Mouse (Mus musculus): ENCODE measurements around the gene D1Ertd622e. TPM values are rescaled to one million over a fixed set of nuclear protein-coding genes. Genes with fewer than 3 reads are reported as not detected.
"Not testable (repeated sequence)": the region's sequence is repeated elsewhere in the genome, so short reads cannot be mapped to it uniquely, and the experiment has no call there.

Gene D1Ertd622e
- polyA plus RNA-seq, 1 experiment = 13.7 TPM

- no peak for DNase-seq
- Histone ChIP-seq H3K4me1 (ENCODE audit: control insufficient read depth, insufficient read depth, low read length) (no peaks in the 10 kb centered on the region), H3K4me3 (replicated peaks; ENCODE audit: extremely low read depth, low read depth, low read length) (no peak overlapping the region)
- TF ChIP-seq CTCF (IDR thresholded peaks at IDR 0.05; ENCODE audit: insufficient read depth, low read length) (no peak), POLR2A (IDR thresholded peaks at IDR 0.05; ENCODE audit: borderline replicate concordance, extremely low read depth, low read depth, low read length) (no peak)
- 36% methylated on average over 3 of the region's 3 CpGs for WGBS
Observed at GRCm38 (mm10) chr1:97588561-97588960, 73.3 kb downstream of the D1Ertd622e start.

DNA sequence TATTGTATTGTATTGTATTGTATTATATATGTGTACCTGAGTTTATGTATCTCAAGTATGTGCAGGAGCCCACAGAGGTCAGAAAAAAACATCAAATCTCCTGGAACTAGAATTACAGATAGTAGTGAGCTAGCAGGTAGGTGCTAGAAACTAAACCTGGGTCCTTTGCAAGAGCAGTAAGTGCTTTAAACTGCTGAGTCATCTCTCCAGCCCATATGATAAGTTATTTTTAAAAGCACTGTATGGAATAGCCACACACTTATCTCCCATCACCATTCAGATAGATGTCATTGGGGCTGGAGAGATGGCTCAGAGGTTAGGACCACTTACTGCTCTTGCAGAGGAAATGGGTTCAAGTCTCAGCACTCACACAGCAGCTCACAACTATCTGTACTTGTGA lies 76.8 kb downstream of the D1Ertd622e start:
- no peak overlapping the region for H3K4me3 ChIP-seq (replicated peaks; ENCODE audit: extremely low read depth, low read depth, low read length)
- DNase-seq = no peak
- no peaks in the 10 kb centered on the region; the same call in 1 of the 2 replicates for H3K4me1 ChIP-seq (ENCODE audit: control insufficient read depth, insufficient read depth, low read length)
- TF ChIP-seq CTCF (IDR thresholded peaks at IDR 0.05; ENCODE audit: insufficient read depth, low read length) = no peak
- TF ChIP-seq POLR2A (IDR thresholded peaks at IDR 0.05; ENCODE audit: borderline replicate concordance, extremely low read depth, low read depth, low read length) = no peak

- DNase-seq = no peak
- Histone ChIP-seq H3K4me1 (ENCODE audit: control insufficient read depth, insufficient read depth, low read length) (no peaks in the 10 kb centered on the region; the same call in 1 of the 2 replicates), H3K4me3 (replicated peaks; ENCODE audit: extremely low read depth, low read depth, low read length) (no peak overlapping the region)
- TF ChIP-seq POLR2A (IDR thresholded peaks at IDR 0.05; ENCODE audit: borderline replicate concordance, extremely low read depth, low read depth, low read length) (no peak), CTCF (IDR thresholded peaks at IDR 0.05; ENCODE audit: insufficient read depth, low read length) (no peak)
- 92% methylated on average over 3 of the region's 3 CpGs for WGBS
Observed at GRCm38 (mm10) chr1:97584171-97584570, 77.7 kb downstream of the D1Ertd622e start.

DNA sequence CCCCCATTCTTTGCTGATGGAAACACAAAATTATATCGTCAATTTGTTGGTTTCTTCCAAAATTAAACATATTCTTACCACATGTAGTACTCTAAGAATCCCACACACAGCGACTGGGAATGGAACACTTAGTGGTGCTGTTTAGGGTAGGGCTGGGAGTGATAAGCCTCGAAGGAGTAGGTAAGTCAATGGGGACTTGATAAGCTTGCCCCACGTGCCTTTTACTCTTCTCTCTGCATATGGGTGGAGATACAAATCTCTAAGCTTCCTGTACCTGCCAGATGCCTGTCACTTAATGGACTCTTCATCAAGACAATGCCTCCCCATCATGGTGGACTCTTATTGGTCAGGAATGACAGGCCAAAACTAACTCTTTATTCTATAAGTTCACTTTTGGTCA lies 78.8 kb downstream of the D1Ertd622e start:
- H3K4me3 ChIP-seq (replicated peaks; ENCODE audit: extremely low read depth, low read depth, low read length) = no peak overlapping the region
- DNase-seq = no peak
- TF ChIP-seq CTCF (IDR thresholded peaks at IDR 0.05; ENCODE audit: insufficient read depth, low read length) (no peak), POLR2A (IDR thresholded peaks at IDR 0.05; ENCODE audit: borderline replicate concordance, extremely low read depth, low read depth, low read length) (no peak)
- 73% methylated on average over 4 of the region's 4 CpGs for WGBS
- H3K4me1 ChIP-seq (ENCODE audit: control insufficient read depth, insufficient read depth, low read length) = no peaks in the 10 kb centered on the region; the same call in 1 of the 2 replicates

DNA sequence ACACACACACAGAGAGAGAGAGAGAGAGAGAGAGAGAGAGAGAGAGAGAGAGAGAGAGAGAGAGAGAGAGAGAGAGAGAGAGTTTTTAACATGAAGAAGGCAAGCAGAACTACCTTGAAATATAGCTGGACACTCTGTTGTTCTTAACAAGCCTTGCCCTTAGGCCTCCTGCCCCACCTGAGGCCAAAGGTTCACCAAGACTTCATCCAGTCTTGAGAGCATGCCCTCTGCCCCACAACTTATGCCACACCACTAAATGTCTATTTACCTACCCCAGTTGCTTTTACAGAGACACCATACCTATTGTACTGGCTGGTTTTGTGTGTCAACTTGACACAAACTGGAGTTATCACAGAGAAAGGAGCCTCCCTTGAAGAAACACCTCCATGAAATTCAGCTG lies 81.2 kb downstream of the D1Ertd622e start:
- DNase-seq; H3K4me1 ChIP-seq (ENCODE audit: control insufficient read depth, insufficient read depth, low read length); H3K4me3 ChIP-seq (replicated peaks; ENCODE audit: extremely low read depth, low read depth, low read length): not testable (repeated sequence)

- no peak overlapping the region for H3K4me3 ChIP-seq (replicated peaks; ENCODE audit: extremely low read depth, low read depth, low read length)
- 60% methylated on average over 3 of the region's 3 CpGs for WGBS
- TF ChIP-seq POLR2A (IDR thresholded peaks at IDR 0.05; ENCODE audit: borderline replicate concordance, extremely low read depth, low read depth, low read length) (no peak), CTCF (IDR thresholded peaks at IDR 0.05; ENCODE audit: insufficient read depth, low read length) (no peak)
- no peak for DNase-seq
- no peaks in the 10 kb centered on the region; the same call in 1 of the 2 replicates for H3K4me1 ChIP-seq (ENCODE audit: control insufficient read depth, insufficient read depth, low read length)
Observed at GRCm38 (mm10) chr1:97580270-97580669, 81.6 kb downstream of the D1Ertd622e start.

DNA sequence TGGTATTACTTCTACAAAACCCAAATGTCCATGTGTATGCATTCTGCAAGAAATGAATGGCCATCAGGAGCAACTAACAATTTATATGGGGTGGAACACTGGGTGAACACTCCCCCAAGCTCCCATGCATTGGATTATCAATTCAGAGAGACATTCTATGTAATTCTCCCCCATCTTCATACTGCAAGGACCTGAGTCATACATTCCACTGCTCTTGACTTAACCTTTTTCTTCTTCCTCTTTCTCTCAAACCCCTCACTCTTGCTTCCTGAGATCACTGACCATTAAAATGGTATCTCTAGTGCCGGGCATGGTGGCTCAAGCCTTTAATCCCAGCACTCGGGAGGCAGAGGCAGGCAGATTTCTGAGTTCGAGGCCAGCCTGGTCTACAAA lies 83.9 kb downstream of the D1Ertd622e start:
- Histone ChIP-seq H3K4me1 (ENCODE audit: control insufficient read depth, insufficient read depth, low read length) (no peaks in the 10 kb centered on the region; the same call in 1 of the 2 replicates), H3K4me3 (replicated peaks; ENCODE audit: extremely low read depth, low read depth, low read length) (no peak overlapping the region)
- 78% methylated on average over 3 of the region's 3 CpGs for WGBS
- TF ChIP-seq POLR2A (IDR thresholded peaks at IDR 0.05; ENCODE audit: borderline replicate concordance, extremely low read depth, low read depth, low read length) (no peak), CTCF (IDR thresholded peaks at IDR 0.05; ENCODE audit: insufficient read depth, low read length) (no peak)
- DNase-seq = no peak

GRCm38 (mm10) chr1:97577062-97578024 lies 84.5 kb downstream of the D1Ertd622e start:
- H3K4me1 ChIP-seq (ENCODE audit: control insufficient read depth, insufficient read depth, low read length) = no peaks in the 10 kb centered on the region; the same call in 1 of the 2 replicates
- 78% methylated on average over 2 of the region's 2 CpGs for WGBS
- TF ChIP-seq CTCF (IDR thresholded peaks at IDR 0.05; ENCODE audit: insufficient read depth, low read length) (no peak), POLR2A (IDR thresholded peaks at IDR 0.05; ENCODE audit: borderline replicate concordance, extremely low read depth, low read depth, low read length) (no peak)
- DNase-seq = no peak
- H3K4me3 ChIP-seq (replicated peaks; ENCODE audit: extremely low read depth, low read depth, low read length) = no peak overlapping the region

DNA sequence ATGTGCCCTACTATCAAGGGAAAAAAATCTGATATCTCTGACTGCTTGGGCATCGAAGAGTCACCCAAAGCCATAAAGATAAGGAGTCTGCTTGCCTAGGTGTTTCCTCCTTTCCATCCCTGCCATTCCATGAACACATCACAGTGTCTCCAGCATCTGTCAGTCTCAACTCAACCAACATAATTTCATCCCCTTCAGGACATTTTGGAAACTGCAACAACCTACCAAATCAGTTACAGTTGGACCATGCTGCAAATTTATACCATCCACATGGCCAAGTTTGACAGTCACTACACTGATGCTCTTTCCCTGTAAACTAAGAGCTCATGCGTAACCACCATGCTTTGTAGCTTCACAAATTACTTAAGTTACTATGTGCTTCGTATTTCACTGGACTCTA lies 85.3 kb downstream of the D1Ertd622e start:
- WGBS = 87% methylated on average over 3 of the region's 3 CpGs
- Histone ChIP-seq H3K4me3 (replicated peaks; ENCODE audit: extremely low read depth, low read depth, low read length) (no peak overlapping the region), H3K4me1 (ENCODE audit: control insufficient read depth, insufficient read depth, low read length) (no peaks in the 10 kb centered on the region; the same call in 1 of the 2 replicates)
- TF ChIP-seq POLR2A (IDR thresholded peaks at IDR 0.05; ENCODE audit: borderline replicate concordance, extremely low read depth, low read depth, low read length) (no peak), CTCF (IDR thresholded peaks at IDR 0.05; ENCODE audit: insufficient read depth, low read length) (no peak)
- DNase-seq = no peak

DNA sequence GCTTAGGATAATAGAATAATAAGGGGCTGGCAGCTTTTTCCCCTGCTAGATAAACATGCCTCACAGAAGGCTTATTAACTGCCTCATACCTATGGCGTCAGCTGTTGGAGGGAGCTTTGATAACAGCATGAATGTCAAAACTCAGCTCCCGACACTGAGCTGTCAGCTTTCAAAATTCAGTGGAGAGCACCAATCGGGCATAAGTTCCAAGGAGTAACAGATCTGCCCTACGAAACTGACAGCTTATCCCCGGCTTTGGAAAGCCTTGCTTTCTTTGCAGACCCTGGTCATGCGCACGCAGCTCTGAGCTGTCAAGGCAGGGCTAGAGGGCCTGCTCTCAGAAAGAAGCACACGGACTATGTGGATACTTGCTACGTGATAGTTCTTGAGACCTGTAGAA lies 91.1 kb downstream of the D1Ertd622e start:
- DNase-seq = no peak
- WGBS = 49% methylated on average over 9 of the region's 9 CpGs
- Histone ChIP-seq H3K4me1 (ENCODE audit: control insufficient read depth, insufficient read depth, low read length) (no peaks in the 10 kb centered on the region), H3K4me3 (replicated peaks; ENCODE audit: extremely low read depth, low read depth, low read length) (no peak overlapping the region)
- TF ChIP-seq POLR2A (IDR thresholded peaks at IDR 0.05; ENCODE audit: borderline replicate concordance, extremely low read depth, low read depth, low read length) = no peak

Data from lung, adult 2 months (tissue).